Comparison of ENCODE assay signal across 11 mouse cellular contexts in the genomic region with DNA sequence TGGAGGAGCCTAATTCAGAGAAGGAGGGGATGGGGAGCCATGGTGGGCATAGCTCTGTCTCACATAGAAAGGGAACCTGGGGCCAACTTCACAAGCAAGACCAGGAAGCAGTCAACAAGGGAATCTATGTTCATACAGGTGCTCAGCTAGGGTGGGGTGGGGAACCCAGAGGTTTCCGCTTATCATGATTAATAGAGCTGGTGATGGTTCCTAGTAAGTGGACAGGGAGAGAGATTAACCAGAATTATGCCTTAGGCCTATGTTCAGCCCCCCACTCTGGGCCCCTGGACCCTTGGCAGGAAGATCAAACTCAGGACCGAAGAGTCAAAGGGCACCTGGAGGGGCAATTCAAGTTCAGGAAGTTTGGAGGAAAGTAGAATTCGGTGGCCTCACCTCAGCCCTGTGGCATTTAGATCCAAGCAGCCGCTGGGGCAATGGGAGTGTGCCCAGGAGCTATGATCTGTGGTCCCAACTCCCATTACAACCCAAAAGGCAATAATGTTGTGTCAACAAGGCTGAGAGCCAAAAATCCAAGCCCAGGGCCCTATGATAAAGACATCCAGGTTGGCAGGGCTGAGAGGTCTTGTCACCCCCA. TPM values are rescaled to one million over a fixed set of nuclear protein-coding genes. Genes with fewer than 3 reads are reported as not detected.
DNase-seq lines count a peak whose midpoint lies in the region; ATAC-seq and TF ChIP-seq lines count a peak whose summit lies in the region.
"Had no signal": no experiment of that assay in that cellular context is flagged by ENCODE, and none has a peak within 500 bp of the region (broad histone marks: within the 10 kb centered on the region; RNA-seq: fewer than 3 reads in every experiment).

No protein-coding gene starts in this region.

- TF ChIP-seq POLR2A in small intestine, adult 2 months (IDR thresholded peaks at IDR 0.05; ENCODE audit: low read depth, low read length), result no peak

- no peak for TF ChIP-seq CTCF in left cerebral cortex, adult 2 months (IDR thresholded peaks at IDR 0.05)
- no peak for TF ChIP-seq CTCF in small intestine, adult 2 months (IDR thresholded peaks at IDR 0.05; ENCODE audit: extremely low read depth, insufficient read length, insufficient replicate concordance, low read depth, low read length)

- no peak for DNase-seq in left cerebral cortex, adult 2 months (ENCODE audit: extremely low spot score in 1 of 2, low spot score in 2 of 2)
- DNase-seq in left cerebral cortex, adult 18-20 months (ENCODE audit: low spot score in 2 of 2), result no peak
- peak; percentile 57 for DNase-seq in intestine, embryonic 14.5 days (ENCODE audit: low spot score)
- DNase-seq in kidney, postnatal 14 days, result peak; percentile 44
- DNase-seq in left cerebral cortex, postnatal 4 days, result no peak
- DNase-seq in thymus, postnatal 14 days, result no peak
- DNase-seq: thymus, postnatal 4 days had no signal

- H3K4me1 ChIP-seq in intestine, embryonic 14.5 days (replicated peaks; ENCODE audit: control insufficient read depth, insufficient read depth, low read length), result peaks cover 22% of the 10 kb centered on the region
- H3K4me1 ChIP-seq in small intestine, adult 2 months (ENCODE audit: control insufficient read depth, insufficient read depth, insufficient read length, low read length), result peaks cover 33% of the 10 kb centered on the region

- whole genome bisulfite sequencing in intestine, embryonic 14.5 days, result 70% methylated on average over 4 of the region's 4 CpGs
- 31% methylated on average over 4 of the region's 4 CpGs for WGBS in small intestine, adult 2 months

- H3K27ac ChIP-seq in left cerebral cortex, adult 2 months, result peak overlapping the region; percentile 24; the same call in 1 of the 2 replicates
- H3K27ac ChIP-seq in intestine, embryonic 14.5 days (ENCODE audit: low read depth), result peak overlapping the region; percentile 62; the same call in 1 of the 2 replicates
- peak overlapping the region; percentile 99 for H3K27ac ChIP-seq in small intestine, adult 2 months (ENCODE audit: insufficient read depth, low read depth, low read length)

- H3K9ac ChIP-seq in intestine, embryonic 14.5 days (ENCODE audit: low read length), result no peak overlapping the region

- H3K4me3 ChIP-seq in left cerebral cortex, adult 2 months, result no peak overlapping the region
- no peak overlapping the region for H3K4me3 ChIP-seq in intestine, embryonic 14.5 days (ENCODE audit: low read depth, low read length)
- H3K4me3 ChIP-seq in small intestine, adult 2 months (ENCODE audit: low read depth, low read length), result peak overlapping the region; percentile 84
- H3K4me3 ChIP-seq: neural tube, embryonic 13.5 days had no signal

- no peaks in the 10 kb centered on the region for H3K27me3 ChIP-seq in intestine, embryonic 14.5 days (replicated peaks; ENCODE audit: control insufficient read depth, insufficient read depth, low read length)
- no peaks in the 10 kb centered on the region for H3K27me3 ChIP-seq in small intestine, adult 2 months (ENCODE audit: control insufficient read depth, insufficient read depth, low read length)
- H3K27me3 ChIP-seq: neural tube, embryonic 13.5 days had no signal

- no peak overlapping the region for H3K4me2 ChIP-seq in intestine, embryonic 14.5 days (ENCODE audit: low read length)
- H3K4me2 ChIP-seq: neural tube, embryonic 13.5 days had no signal

- no peak for ATAC-seq in intestine, embryonic 14.5 days (replicated peaks; ENCODE audit: low FRiP score, low TSS enrichment, low read depth)
- ATAC-seq: forebrain, embryonic 14.5 days had no signal

- H3K9me3 ChIP-seq in intestine, embryonic 14.5 days (ENCODE audit: control insufficient read depth, low read length), result no peaks in the 10 kb centered on the region
- H3K9me3 ChIP-seq: neural tube, embryonic 13.5 days had no signal

- H3K36me3 ChIP-seq in intestine, embryonic 14.5 days (ENCODE audit: control insufficient read depth, insufficient read depth, low read length), result peaks cover 38% of the 10 kb centered on the region
- peaks cover 18% of the 10 kb centered on the region for H3K36me3 ChIP-seq in small intestine, adult 2 months (ENCODE audit: control insufficient read depth, insufficient read depth, low read length)

- intact Hi-C loops in left cerebral cortex, adult 2 months (cut with DNase I), result no loop called here
- intact Hi-C loops in left cerebral cortex, postnatal 4 days (cut with DNase I), result no loop called here

RNA-seq across cellular contexts. Expression of gene Cldn15, which starts 0.5 kb away (rescaled TPM):
- under 1 TPM; 0.30 to 0.32 TPM for total RNA-seq in left cerebral cortex, adult 2 months (2021)
- not detected for total RNA-seq in left cerebral cortex, adult 18-20 months (2021)
- polyA plus RNA-seq in intestine, embryonic 14.5 days (2014; fragmentation: Nextera tagmentation; extraction: Ambion mirVana), result 12.7 and 18.4 TPM in 2 replicates
- 313 and 657 TPM in 2 replicates for polyA plus RNA-seq in small intestine, adult 2 months (2012; rRNA removed)
- under 1 TPM; 0.46 to 0.54 TPM for total RNA-seq in left cerebral cortex, postnatal 4 days (2021)
- total RNA-seq: layer of hippocampus, postnatal 10 days had no signal
- polyA plus RNA-seq: forebrain, embryonic 14.5 days had no signal

RNA-seq across cellular contexts. Expression of gene Fis1, which starts 13.9 kb away (rescaled TPM):
- total RNA-seq in left cerebral cortex, adult 2 months (2021), result 100 to 1,000 TPM; 256 to 271 TPM
- total RNA-seq in left cerebral cortex, adult 18-20 months (2021), result 100 to 1,000 TPM; 281 to 287 TPM
- polyA plus RNA-seq in intestine, embryonic 14.5 days (2014; fragmentation: Nextera tagmentation; extraction: Ambion mirVana), result 309 and 315 TPM in 2 replicates
- 106 and 261 TPM in 2 replicates for polyA plus RNA-seq in small intestine, adult 2 months (2012; rRNA removed)
- 100 to 1,000 TPM; 193 to 195 TPM for total RNA-seq in left cerebral cortex, postnatal 4 days (2021)

RNA-seq across cellular contexts. Expression of gene Plod3, which starts 19.9 kb away (rescaled TPM):
- 10 to 100 TPM; 38.7 to 39.1 TPM for total RNA-seq in left cerebral cortex, adult 2 months (2021)
- total RNA-seq in left cerebral cortex, adult 18-20 months (2021), result 10 to 100 TPM; 32.2 to 32.8 TPM
- 42.0 and 44.1 TPM in 2 replicates for polyA plus RNA-seq in intestine, embryonic 14.5 days (2014; fragmentation: Nextera tagmentation; extraction: Ambion mirVana)
- polyA plus RNA-seq in small intestine, adult 2 months (2012; rRNA removed), result 17.1 and 21.6 TPM in 2 replicates
- 10 to 100 TPM; 46.7 to 52.1 TPM for total RNA-seq in left cerebral cortex, postnatal 4 days (2021)

RNA-seq across cellular contexts. Expression of gene Znhit1, which starts 20.9 kb away (rescaled TPM):
- total RNA-seq in left cerebral cortex, adult 2 months (2021), result 10 to 100 TPM; 82.0 to 91.0 TPM
- total RNA-seq in left cerebral cortex, adult 18-20 months (2021), result 100 to 1,000 TPM in 1 of 2 experiments, 10 to 100 TPM in 1; 96.6 to 107 TPM
- polyA plus RNA-seq in intestine, embryonic 14.5 days (2014; fragmentation: Nextera tagmentation; extraction: Ambion mirVana), result 102 and 104 TPM in 2 replicates
- 47.6 and 92.2 TPM in 2 replicates for polyA plus RNA-seq in small intestine, adult 2 months (2012; rRNA removed)
- 10 to 100 TPM; 90.8 to 93.9 TPM for total RNA-seq in left cerebral cortex, postnatal 4 days (2021)

RNA-seq across cellular contexts. Expression of gene Ift22, which starts 59.0 kb away (rescaled TPM):
- 10 to 100 TPM; 94.8 to 95.0 TPM for total RNA-seq in left cerebral cortex, adult 2 months (2021)
- total RNA-seq in left cerebral cortex, adult 18-20 months (2021), result 10 to 100 TPM; 97.1 to 99.0 TPM
- 59.4 and 71.7 TPM in 2 replicates for polyA plus RNA-seq in intestine, embryonic 14.5 days (2014; fragmentation: Nextera tagmentation; extraction: Ambion mirVana)
- polyA plus RNA-seq in small intestine, adult 2 months (2012; rRNA removed), result 11.1 and 13.3 TPM in 2 replicates
- total RNA-seq in left cerebral cortex, postnatal 4 days (2021), result 10 to 100 TPM; 51.2 to 56.2 TPM

Comparison
In these comparisons a context has a peak if more than half of its experiments do, and no peak if none do; other contexts are left out.
1. DNase-seq: peak in intestine, embryonic 14.5 days (single experiment) and kidney, postnatal 14 days (single experiment); none in left cerebral cortex, adult 2 months (0 of 2), left cerebral cortex, adult 18-20 months (0 of 2), left cerebral cortex, postnatal 4 days (single experiment) and thymus, postnatal 14 days (single experiment).
2. H3K27ac ChIP-seq: peak in every context shown above with its lines; median percentile 99 in small intestine, adult 2 months; 62 in intestine, embryonic 14.5 days; 24 in left cerebral cortex, adult 2 months.